Mouse (Mus musculus): ENCODE measurements around the gene Abhd17b. TPM values are rescaled to one million over a fixed set of nuclear protein-coding genes. Genes with fewer than 3 reads are reported as not detected.

The Abhd17b gene
- 218 TPM for polyA plus RNA-seq (2014; fragmentation: Illumina TruSeq; extraction: RNeasy Lipid Tissue Mini Kit (QIAGEN cat#74804); ENCODE audit: low read depth, low replicate concordance)

DNA sequence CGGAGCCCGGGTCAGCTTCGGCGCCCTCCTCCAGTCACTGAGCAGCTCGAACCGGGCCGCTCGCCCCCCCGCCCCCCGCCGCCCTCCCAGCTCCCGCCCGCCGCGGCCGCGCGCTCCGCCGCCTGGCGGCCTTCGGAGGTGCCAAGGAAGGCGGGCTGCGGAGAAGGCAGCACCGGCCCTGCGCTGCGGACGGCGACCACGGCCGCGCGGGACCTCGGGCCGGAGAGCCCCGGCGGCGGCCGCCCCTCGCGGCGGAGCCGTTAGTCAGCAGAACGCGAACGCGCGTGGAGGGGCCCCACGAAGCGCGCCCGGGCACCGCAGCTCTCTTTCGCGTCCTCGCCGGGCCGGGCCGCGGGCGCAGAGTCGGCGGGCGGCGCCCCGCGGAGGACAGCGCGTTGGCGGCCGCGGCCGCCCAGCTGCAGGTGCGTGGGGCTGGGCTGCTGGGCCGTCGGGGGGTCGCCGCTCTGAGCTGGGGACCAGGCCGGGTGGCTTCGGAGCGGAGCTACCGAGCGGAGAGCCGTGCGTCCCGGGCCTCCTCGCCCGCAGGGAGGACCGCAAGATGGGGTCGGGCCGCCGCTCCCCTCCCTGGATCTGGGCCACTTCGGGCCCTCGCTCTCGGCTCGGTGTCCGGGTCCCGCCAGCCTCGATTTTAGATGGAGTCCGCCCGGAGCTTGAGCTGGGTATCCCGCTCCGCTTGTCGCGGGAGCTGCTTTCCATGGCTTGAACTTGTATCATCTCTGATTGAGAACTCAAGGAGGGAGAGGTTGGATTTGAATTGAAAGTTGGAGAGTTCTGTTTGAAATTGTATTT lies at the start of gene Abhd17b:
Gene Abhd17b, plus strand, starts transcription at position 14 of the 810 bp plus-strand sequence.

GRCm38 (mm10) chr19:21652285-21653171 lies 457 bp upstream of the Abhd17b start, which contains the start of gene 1110059E24Rik:
TSS of gene 1110059E24Rik (minus strand) at chr19:21652976.

Other genes starting within 250 kb of the Abhd17b start
- 73.0 TPM for gene Gda, start 179.7 kb upstream of the Abhd17b start, polyA plus RNA-seq (2014; fragmentation: Illumina TruSeq; extraction: RNeasy Lipid Tissue Mini Kit (QIAGEN cat#74804); ENCODE audit: low read depth, low replicate concordance)
- 201 TPM for gene 1110059E24Rik, start 209 bp upstream of the Abhd17b start, polyA plus RNA-seq (2014; fragmentation: Illumina TruSeq; extraction: RNeasy Lipid Tissue Mini Kit (QIAGEN cat#74804); ENCODE audit: low read depth, low replicate concordance)
- gene Cemip2, start 125.2 kb downstream of the Abhd17b start, polyA plus RNA-seq (2014; fragmentation: Illumina TruSeq; extraction: RNeasy Lipid Tissue Mini Kit (QIAGEN cat#74804); ENCODE audit: low read depth, low replicate concordance): 15.3 TPM